Mouse (Mus musculus) adrenal gland, postnatal 14 days (tissue): ENCODE results near the gene Sart1. TPM values are rescaled to one million over a fixed set of nuclear protein-coding genes. Genes with fewer than 3 reads are reported as not detected.
"Not testable (repeated sequence)": the region's sequence is repeated elsewhere in the genome, so short reads cannot be mapped to it uniquely, and the experiment has no call there.

Source experiments
- DNase-seq: peaks from one replicate; pipeline ENCODE4 v3.0.0; 2021; ENCODE audit warnings: mixed read lengths
- total RNA-seq: library from RNA; stranded (reverse); gene quantifications from 2 replicates; pipeline ENCODE4 v1.2.3, GENCODE M21; 2021

Gene Sart1
- total RNA-seq, 1 experiment from 2014 or later, result 75.7 TPM

DNA sequence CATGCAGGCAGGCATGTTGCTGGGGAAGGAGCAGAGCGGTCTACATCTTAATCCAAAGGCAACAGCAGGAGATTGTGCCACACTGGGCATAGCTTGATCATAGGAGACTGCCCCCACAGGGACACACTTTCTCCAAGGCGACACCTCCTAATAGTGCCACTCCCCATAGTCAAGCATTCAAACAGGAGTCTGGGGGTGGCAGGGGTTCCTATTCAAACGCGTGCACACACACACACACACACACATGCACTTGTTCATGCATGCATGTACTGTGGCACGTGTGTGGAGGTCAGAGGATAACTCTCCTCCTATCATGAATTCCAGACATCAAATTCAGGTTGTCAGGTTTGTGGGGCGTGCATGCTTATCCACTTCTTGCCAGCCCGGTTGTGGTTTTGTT, 15.8 kb downstream of the Sart1 start:
- DNase-seq, result no peak

GRCm38 (mm10) chr19:5370932-5371331, 17.6 kb downstream of the Sart1 start:
- DNase-seq, result no peak

GRCm38 (mm10) chr19:5367455-5367854, 21.0 kb downstream of the Sart1 start:
- peak; percentile 55 for DNase-seq

DNA sequence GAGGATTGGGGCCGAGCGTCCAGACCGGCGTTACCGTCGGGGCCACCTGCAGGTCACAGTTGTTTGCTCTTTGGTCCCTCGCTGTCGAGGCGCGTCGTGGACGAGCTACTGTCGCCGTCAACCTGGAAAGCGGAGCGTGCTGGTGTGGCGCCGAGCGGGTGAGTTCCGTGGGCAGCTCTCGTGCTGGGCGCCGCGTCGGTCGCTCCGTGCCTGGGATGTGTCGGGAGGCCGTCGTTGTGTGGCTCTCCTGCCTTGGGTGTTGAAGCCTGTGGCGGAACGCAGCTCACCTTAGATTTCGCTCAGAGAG, 21.5 kb downstream of the Sart1 start, which contains the start of gene Banf1:
Gene Banf1, minus strand, starts transcription at position 116 of the 307 bp plus-strand sequence.
- no peak for DNase-seq

DNA sequence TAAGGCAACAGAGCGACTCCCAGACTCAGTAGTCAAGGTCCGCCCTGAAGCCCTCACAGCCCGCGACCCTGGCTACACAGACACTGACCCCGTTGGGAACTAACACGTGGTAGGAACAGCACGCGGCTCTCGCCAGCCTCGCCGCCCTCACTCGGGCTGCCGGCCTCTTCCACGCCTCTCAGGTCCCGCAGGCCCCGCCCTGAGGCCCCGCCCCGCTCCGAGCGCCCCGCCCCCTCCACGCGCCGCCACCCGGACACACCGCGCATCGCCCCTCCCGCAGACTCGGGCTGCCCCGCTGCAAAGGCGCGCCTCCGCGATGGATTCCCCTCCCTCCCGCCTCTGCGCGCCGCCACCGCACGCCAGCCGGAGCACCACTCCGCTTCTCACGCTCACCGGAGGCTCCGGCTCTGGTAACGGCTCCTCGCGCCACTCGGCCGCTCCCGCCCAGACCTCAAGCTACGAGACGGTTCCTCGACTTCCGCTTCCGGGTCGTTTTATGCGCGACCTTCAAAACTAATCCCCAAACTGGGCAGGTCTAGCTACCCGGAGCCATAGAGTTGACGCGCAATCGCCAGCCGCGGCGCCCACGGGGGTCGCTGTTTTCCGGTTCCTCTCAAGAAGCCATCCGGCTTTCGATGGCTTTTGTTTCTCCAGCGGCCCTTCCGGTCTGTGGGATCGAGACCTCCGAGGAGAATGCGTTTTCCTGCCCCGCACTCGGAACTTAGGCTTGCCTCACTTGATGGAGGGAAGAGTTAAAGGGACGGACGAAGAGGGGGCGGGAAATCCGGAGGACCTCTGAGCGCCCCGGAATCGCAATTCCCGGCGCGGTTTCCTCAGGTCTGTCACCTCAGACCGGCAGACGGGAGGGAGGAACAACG, 22.1 kb downstream of the Sart1 start, which contains the start of gene Eif1ad:
Gene Eif1ad, plus strand, starts transcription at position 567 of the 878 bp plus-strand sequence.
- peak; percentile 95 for DNase-seq

GRCm38 (mm10) chr19:5365751-5366150, 22.8 kb downstream of the Sart1 start:
- DNase-seq, result peak; percentile 35

DNA sequence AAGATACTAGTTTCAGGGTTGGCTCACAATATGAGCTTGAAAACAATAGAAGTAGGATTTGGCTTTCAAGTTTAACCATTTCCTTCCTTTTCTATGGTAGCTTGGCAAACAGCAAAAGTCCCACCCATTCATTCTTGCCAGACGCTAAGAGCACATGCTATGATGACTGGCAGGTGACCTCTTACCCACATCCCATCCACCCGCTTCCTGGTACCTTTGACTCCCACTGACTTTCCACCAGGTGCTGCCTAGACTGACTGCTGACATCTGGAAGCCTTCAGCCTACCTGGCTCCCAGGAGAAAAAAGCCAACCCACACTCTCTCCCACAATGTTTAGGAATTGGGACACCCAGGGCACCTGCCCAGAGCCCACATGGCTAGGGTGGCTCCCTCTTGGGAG, 24.4 kb downstream of the Sart1 start:
- DNase-seq, result no peak

DNA sequence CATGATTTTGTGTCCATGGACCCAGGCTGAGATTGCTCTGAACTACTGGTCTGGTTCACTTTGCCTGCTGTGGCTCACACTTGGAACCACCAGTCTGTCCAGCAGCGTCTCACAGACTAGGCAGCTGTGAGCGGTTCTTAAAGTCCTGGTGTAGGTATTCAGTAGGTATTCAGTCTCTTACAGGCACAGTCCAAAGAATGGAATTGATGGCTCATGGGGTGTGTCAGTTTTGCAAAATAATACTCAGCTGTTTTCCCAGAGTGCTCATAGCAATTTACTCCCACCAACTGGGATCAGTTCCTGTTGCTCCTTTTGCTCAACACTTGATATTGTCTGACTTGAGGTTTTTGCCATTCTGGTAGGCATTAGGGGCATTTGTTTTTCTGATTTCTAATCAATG, 26.3 kb downstream of the Sart1 start:
- DNase-seq, result no peak

GRCm38 (mm10) chr19:5356080-5356479, 32.4 kb downstream of the Sart1 start:
- DNase-seq, result no peak

GRCm38 (mm10) chr19:5353609-5354008, 34.9 kb downstream of the Sart1 start:
- DNase-seq, result no peak

- not testable (repeated sequence) for DNase-seq
Measured at GRCm38 (mm10) chr19:5349502-5349873, 39.0 kb downstream of the Sart1 start, which contains the start of gene Cst6. Cst6 (minus strand) TSS chr19:5349574.

DNA sequence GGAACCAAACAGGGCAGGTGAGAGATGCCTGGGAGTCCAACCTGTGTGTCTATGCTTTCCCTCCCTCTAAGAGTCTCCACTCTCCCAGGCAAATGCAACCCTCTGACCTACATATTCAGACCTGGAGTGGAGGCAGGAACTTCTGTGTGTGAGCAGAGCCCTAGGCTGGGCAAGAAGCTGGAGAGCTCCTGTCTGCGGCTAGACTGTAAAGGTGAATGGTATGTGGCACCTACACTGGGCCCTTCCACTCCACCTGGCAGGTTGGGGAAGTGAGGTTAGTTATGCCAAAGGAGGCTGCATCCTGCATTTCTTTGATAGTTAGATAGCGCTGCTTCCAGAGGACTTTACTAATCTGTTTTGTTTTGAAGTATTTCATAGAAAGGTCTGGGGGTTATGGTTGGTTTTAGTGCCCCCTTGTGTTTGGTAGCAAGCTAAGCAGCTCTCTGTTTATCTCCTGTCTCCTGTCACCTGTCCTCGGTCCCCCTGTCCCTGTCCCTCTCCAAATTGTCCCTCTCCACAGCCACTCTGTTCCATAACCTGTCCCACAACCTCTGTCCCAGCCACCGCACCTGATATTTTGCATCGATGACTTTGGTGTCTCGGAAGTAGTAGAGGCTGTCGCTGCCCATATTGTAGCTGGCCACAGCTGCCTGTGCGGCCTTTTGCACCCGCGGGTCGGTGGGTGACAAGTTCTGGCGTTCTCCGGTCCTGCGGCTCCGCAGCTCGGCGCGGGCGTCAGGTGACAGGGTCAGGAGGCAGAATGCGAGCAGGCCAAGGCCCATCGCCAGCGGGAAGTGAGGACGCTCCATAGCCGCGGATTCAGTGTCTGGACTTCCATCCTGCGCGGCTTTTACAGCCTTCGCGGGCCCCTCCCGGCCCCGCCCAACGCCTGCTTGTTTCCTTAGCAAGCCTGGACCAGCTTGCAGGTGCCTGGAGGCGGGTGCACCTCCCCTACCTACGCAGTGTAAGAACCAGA, 39.7 kb downstream of the Sart1 start:
- DNase-seq, result peak; percentile 31

- no peak for DNase-seq
Measured at GRCm38 (mm10) chr19:5348064-5348463, 40.4 kb downstream of the Sart1 start.

- no peak for DNase-seq
Measured at GRCm38 (mm10) chr19:5345297-5346131, 43.0 kb downstream of the Sart1 start.

- no peak for DNase-seq
Measured at GRCm38 (mm10) chr19:5341360-5341759, 47.1 kb downstream of the Sart1 start.

- DNase-seq, result peak; percentile 85
Measured at GRCm38 (mm10) chr19:5337975-5338374, 50.5 kb downstream of the Sart1 start.

GRCm38 (mm10) chr19:5335441-5335840, 53.1 kb downstream of the Sart1 start, which contains the start of gene Catsper1:
Catsper1 (plus strand) TSS chr19:5335741.
- DNase-seq, result no peak

DNA sequence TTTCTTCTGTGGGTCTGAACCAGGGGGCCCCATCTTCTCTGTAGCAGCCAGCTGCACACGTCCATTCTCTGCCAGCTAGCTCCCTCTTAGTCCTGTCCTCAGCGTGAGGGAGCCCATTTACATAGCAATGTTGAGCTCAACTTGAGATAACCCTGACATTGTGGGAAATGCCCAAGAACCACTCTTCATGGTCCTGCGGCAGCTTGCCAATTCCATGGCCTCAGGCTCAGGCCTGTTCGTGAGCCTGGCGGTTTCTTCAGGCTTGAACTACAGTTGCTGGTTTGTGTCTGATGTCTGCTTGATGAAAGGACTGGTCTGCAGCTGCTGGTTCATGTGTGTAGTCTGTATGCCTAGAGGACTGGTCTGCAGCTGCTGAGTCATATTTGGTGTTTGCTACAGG, 53.8 kb downstream of the Sart1 start:
- no peak for DNase-seq

DNA sequence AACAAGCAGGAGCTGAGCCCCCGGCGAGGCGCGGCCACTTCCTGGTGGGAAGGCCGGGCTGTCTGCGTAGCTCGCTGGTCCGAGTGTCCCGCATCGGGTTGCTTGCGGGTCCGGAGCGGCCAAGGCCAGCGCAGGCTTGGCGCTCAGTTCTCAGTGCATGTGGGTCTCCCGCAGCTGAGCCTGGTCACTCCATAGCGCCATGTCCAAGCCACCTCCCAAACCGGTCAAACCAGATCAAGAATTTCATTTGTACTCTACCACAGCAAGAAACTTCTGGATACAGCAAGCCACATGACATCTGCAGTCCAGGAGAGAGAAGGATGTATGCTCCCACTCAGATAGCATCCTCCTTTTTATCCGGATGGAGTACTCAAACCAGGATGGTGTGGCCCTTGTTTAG, 60.5 kb downstream of the Sart1 start:
- DNase-seq, result no peak
